Comparison of ENCODE assay signal across 9 mouse cellular contexts in the genomic region with DNA sequence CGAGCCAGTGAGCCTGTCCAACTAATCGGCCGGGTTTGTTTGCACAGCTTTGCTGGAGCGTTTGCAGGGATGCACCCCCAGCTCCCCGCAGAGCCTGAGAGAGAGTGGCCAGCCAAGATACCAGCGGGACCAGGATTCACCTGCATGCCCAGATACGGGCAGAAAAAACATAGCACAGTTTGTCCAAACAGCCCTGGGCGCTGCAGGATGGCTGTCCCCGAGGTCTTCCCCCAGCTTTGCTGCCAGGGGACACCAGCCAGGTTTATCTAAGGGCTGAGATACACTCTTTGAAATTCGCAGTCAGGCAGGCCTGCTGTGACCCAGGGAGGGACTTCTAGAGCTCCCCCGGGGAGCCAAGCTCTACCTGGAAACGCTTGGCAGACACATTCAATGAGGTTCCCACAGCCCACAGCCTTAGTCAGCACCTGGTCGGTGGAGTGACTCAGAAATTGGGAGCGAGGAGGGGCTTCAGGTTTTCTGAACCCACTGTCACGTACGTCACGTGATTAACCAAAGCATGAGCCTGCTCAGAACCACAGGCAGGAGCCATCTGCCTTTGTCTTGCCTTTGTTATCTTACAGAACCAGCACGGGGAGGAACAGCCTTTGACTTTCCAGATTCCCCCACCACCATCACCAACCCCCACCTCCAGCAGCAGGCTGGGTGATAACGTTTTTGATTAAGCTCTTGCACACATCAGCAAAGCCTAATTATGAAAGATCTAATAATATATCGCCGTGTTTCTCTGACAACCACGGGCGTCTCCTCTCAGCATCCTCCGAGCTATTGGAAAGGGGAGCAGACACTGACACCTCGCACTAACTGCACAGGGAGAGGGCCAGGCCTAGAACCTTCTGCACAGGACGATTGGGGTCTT.
DNase-seq lines count a peak whose midpoint lies in the region; ATAC-seq lines count a peak whose summit lies in the region.
"Had no signal": no experiment of that assay in that cellular context is flagged by ENCODE, and none has a peak within 500 bp of the region (broad histone marks: within the 10 kb centered on the region; RNA-seq: fewer than 3 reads in every experiment).

No protein-coding gene starts in this region.

- no peak overlapping the region for H3K4me3 ChIP-seq in intestine, embryonic 16.5 days (ENCODE audit: low read length)
- H3K4me3 ChIP-seq in liver, embryonic 12.5 days, result peak overlapping the region; percentile 11; the same call in 1 of the 2 replicates
- H3K4me3 ChIP-seq: megakaryocyte, embryonic 14.5 days had no signal

- H3K4me1 ChIP-seq in intestine, embryonic 16.5 days (ENCODE audit: control insufficient read depth, insufficient read depth, low read length), result peaks cover 12% of the 10 kb centered on the region
- peaks cover 32% of the 10 kb centered on the region for H3K4me1 ChIP-seq in liver, embryonic 12.5 days

- no peak overlapping the region for H3K27ac ChIP-seq in intestine, embryonic 16.5 days (ENCODE audit: low read length)
- H3K27ac ChIP-seq in liver, embryonic 12.5 days, result no peak overlapping the region

- no peaks in the 10 kb centered on the region for H3K9me3 ChIP-seq in intestine, embryonic 16.5 days (ENCODE audit: control insufficient read depth, low read length)
- H3K9me3 ChIP-seq in liver, embryonic 12.5 days (replicated peaks), result no peaks in the 10 kb centered on the region

- no peaks in the 10 kb centered on the region for H3K36me3 ChIP-seq in intestine, embryonic 16.5 days (ENCODE audit: control insufficient read depth, insufficient read depth, low read length)
- no peaks in the 10 kb centered on the region for H3K36me3 ChIP-seq in liver, embryonic 12.5 days

- H3K4me2 ChIP-seq in intestine, embryonic 16.5 days (ENCODE audit: low read depth, low read length), result peak overlapping the region; percentile 17; the same call in 1 of the 2 replicates
- peak overlapping the region; percentile 52 for H3K4me2 ChIP-seq in liver, embryonic 12.5 days

- no peaks in the 10 kb centered on the region for H3K27me3 ChIP-seq in intestine, embryonic 16.5 days (replicated peaks; ENCODE audit: control insufficient read depth, insufficient read depth, low read length)
- H3K27me3 ChIP-seq in liver, embryonic 12.5 days (replicated peaks), result peaks cover 28% of the 10 kb centered on the region; the same call in 1 of the 2 replicates

- peak; percentile 28 for DNase-seq in layer of hippocampus, adult 11-12 months (ENCODE audit: low spot score)
- no peak for DNase-seq in layer of hippocampus, adult 9-10 months (ENCODE audit: low spot score)
- DNase-seq in cerebellum, postnatal 36 days, result peak; percentile 95 to 96
- DNase-seq in heart, adult 11 months, result peak; percentile 98
- peak; percentile 27 for DNase-seq in ovary, postnatal 10 days (ENCODE audit: low spot score)
- DNase-seq in thymus, postnatal 25 days, result no peak

- no peak overlapping the region for H3K9ac ChIP-seq in intestine, embryonic 16.5 days (ENCODE audit: low read depth, low read length)
- no peak overlapping the region for H3K9ac ChIP-seq in liver, embryonic 12.5 days

- WGBS in intestine, embryonic 16.5 days, result 27% methylated on average over 26 of the region's 26 CpGs
- WGBS in liver, embryonic 12.5 days (ENCODE audit: insufficient replicate concordance), result 4% methylated on average over 26 of the region's 26 CpGs

- peak; percentile 24 for ATAC-seq in intestine, embryonic 16.5 days
- ATAC-seq in liver, embryonic 12.5 days, result peak; percentile 85

Comparison
In these comparisons a context has a peak if more than half of its experiments do, and no peak if none do; other contexts are left out.
1. DNase-seq: peak in layer of hippocampus, adult 11-12 months (single experiment), cerebellum, postnatal 36 days (2 of 2), heart, adult 11 months (single experiment) and ovary, postnatal 10 days (single experiment); none in layer of hippocampus, adult 9-10 months (single experiment) and thymus, postnatal 25 days (single experiment).